Mouse (Mus musculus): ENCODE results near the gene 5730596B20Rik.

DNA sequence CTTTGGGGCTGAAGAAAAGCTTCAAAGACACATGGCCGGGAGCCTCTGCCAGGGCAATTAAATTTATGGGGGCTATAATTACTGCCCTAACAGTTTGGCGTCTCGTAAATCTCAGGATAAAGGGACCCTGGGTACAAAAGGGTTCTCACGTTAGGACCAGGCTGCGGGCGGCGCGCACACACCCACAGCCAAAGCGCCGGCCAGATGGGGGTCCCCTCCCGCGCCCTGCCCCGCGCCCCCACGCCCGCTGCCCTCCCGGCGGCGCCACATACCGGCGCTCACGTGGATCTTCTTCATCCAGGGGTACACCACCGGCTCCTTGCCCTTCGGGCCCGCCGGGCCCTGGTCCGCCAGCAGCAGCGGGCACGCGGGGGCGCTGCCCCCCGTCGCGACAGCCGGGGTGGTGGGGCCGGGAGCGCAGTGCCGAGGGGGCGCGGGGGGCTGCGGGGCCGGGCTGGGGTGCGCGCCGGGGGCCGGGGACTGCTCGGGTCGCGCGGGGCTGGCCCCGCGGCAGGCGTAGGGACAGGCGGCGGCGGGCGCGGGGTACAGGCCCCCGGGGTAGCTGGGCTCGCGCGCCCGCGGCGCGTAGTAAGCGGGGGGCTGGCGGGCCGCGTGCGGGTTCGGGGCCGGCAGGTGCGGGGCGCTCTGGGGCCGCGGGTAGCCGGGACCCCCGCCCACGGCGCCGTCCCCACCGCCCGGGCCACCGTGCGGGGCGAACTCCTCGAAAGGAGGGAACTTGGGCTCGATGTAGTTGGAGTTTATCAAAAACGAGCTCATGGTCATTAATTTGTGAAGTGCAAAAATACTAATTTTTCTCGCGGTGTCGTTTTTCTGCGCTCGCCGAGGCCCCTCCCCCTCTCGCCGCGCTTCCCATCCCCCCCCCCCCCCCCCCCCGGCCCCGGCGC, 13.9 kb downstream of the 5730596B20Rik start, which contains the start of gene Hoxa4:
- TF ChIP-seq EP300 (IDR thresholded peaks at IDR 0.05; ENCODE audit: low read depth) (no peak), CTCF (IDR thresholded peaks at IDR 0.05; ENCODE audit: low read depth) (no peak)
